Mouse (Mus musculus) forebrain, postnatal 0 days (tissue): ENCODE measurements around the gene Tnfsf13. TPM values are rescaled to one million over a fixed set of nuclear protein-coding genes. Genes with fewer than 3 reads are reported as not detected.

Experiments used
- ATAC-seq: fragments of 200-750 bp; cut with Nextera tagmentation; 2 replicates; pipeline ENCODE4 v1.8.0; 2017; ENCODE audit warnings: mild to moderate bottlenecking, moderate library complexity
- DNase-seq: peaks from one replicate; pipeline ENCODE4 v3.0.0-alpha.2; 2015
- H3K27ac ChIP-seq: fragments of 300-500 bp; sonication (generic); 2 replicates; pipeline ENCODE4 v1.5.1; 2014; ENCODE audit warnings: low read depth, mild to moderate bottlenecking, antibody characterized with exemption, low read length, moderate library complexity, mixed read lengths
- H3K27me3 ChIP-seq: fragments of 300-500 bp; sonication (generic); 2 replicates; pipeline ENCODE4 v1.6.1; 2014; ENCODE audit warnings: mild to moderate bottlenecking, low read length, mixed read lengths; ENCODE audit not compliant: insufficient read depth
- H3K36me3 ChIP-seq: fragments of 300-500 bp; sonication (generic); 2 replicates; pipeline ENCODE4 v1.6.1; 2014; ENCODE audit warnings: mild to moderate bottlenecking, moderate library complexity; ENCODE audit not compliant: insufficient read depth
- H3K4me1 ChIP-seq: fragments of 300-500 bp; sonication (generic); 2 replicates; pipeline ENCODE4 v1.6.1; 2014; ENCODE audit warnings: antibody characterized with exemption; ENCODE audit not compliant: insufficient read depth
- H3K4me2 ChIP-seq: fragments of 300-500 bp; sonication (generic); 2 replicates; pipeline ENCODE4 v1.6.1; 2014; ENCODE audit warnings: low read depth, mild to moderate bottlenecking, moderate library complexity
- H3K4me3 ChIP-seq: fragments of 300-500 bp; sonication (generic); 2 replicates; pipeline ENCODE4 v1.5.1; 2014; ENCODE audit warnings: low read depth, low read length, mixed read lengths
- H3K9ac ChIP-seq: fragments of 300-500 bp; sonication (generic); 2 replicates; pipeline ENCODE4 v1.6.1; 2014; ENCODE audit warnings: mild to moderate bottlenecking
- H3K9me3 ChIP-seq: fragments of 300-500 bp; sonication (generic); 2 replicates; pipeline ENCODE4 v1.6.1; 2016; ENCODE audit warnings: low read length
- CTCF ChIP-seq: sonication (generic); IDR thresholded peaks from 2 replicates; pipeline ENCODE4 v1.5.1; 2016; ENCODE audit warnings: antibody characterized with exemption, control low read depth, low read depth
- WGBS: fragments of 180-500 bp; shearing (Covaris S2); extraction: QIAGEN DNeasy Blood & Tissue Kit; methylation state at CpG from one replicate; pipeline ENCODE4 v1.1.7; 2014; 5-methylcytosine and 5-hydroxymethylcytosine counted together
- polyA plus RNA-seq: library from polyadenylated mRNA; unstranded; fragments of >200 nt; fragmentation: Nextera tagmentation; extraction: Ambion mirVana; gene quantifications from 2 replicates; pipeline ENCODE4 v1.2.1, GENCODE M21; 2015
- total RNA-seq: library from RNA; depleted of rRNA; stranded (reverse); fragments of >200 nt; gene quantifications from 2 replicates; pipeline ENCODE4 v1.2.3, GENCODE M21; 2014

Gene Tnfsf13
- total and polyA plus RNA-seq, 2 experiments from 2014 or later = 0.61 TPM; not detected in 1

- H3K27ac ChIP-seq = peak within 1 kb of the TSS; percentile 97
- H3K4me1 ChIP-seq = peaks cover 4% of the 10 kb centered on the region
- no peaks in the 10 kb centered on the region for H3K27me3 ChIP-seq
- DNase-seq (peak; percentile 99), ATAC-seq (peak; percentile 97)
- H3K9ac ChIP-seq = peak within 1 kb of the TSS; percentile 70
- TF ChIP-seq CTCF = peak; percentile 71
- H3K36me3 ChIP-seq = peaks cover 52% of the 10 kb centered on the region
- H3K4me2 ChIP-seq = peak within 1 kb of the TSS; percentile 48
- H3K9me3 ChIP-seq = no peaks in the 10 kb centered on the region
- H3K4me3 ChIP-seq = peak within 1 kb of the TSS; percentile 55
- WGBS = 1% methylated on average over 48 of the region's 48 CpGs
Measured at GRCm38 (mm10) chr11:69662213-69662966, 23.2 kb downstream of the Tnfsf13 start, which contains the start of gene Mpdu1. Gene Mpdu1, minus strand, starts transcription at chr11:69662642.

DNA sequence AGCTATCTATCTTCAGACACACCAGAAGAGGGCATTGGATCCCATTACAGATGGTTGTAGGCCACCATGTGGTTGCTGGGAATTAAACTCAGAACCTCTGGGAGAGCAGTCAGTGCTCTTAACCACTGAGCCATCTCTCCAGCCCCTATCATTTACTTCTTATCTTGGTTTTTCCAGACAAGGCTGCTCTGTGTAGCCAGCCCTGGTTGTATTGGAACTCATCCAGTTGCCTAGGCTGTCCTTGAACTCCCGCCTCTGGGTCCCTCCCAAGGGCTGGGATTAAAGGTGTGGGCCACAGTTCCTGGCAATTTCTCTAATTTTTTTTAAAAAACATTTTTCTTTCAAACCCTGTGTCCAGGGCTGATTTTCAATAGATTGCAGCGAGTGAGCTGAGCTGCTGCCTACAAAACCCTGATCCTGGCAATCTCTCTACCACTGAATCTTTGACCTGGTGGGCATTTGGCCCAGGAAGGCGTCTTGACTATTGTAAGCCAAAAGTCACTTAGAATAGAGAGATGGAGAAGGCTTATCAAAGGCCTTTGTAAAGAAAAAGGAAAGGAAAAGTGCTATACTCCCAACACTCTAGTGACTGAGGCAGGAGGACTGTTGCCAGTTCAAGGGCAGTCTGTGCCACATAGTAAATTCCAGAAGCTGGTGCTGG, 24.2 kb downstream of the Tnfsf13 start:
- 66% methylated on average over 3 of the region's 3 CpGs for WGBS
- no peak overlapping the region for H3K27ac ChIP-seq
- ATAC-seq = no peak

GRCm38 (mm10) chr11:69657462-69657881, 28.1 kb downstream of the Tnfsf13 start:
- Histone ChIP-seq H3K4me1 (peaks cover 4% of the 10 kb centered on the region; the same call in 1 of the 2 replicates), H3K4me2 (no peak overlapping the region), H3K27me3 (no peaks in the 10 kb centered on the region), H3K36me3 (peaks cover 45% of the 10 kb centered on the region), H3K9ac (no peak overlapping the region), H3K4me3 (no peak overlapping the region), H3K9me3 (no peaks in the 10 kb centered on the region), H3K27ac (no peak overlapping the region)
- no peak for TF ChIP-seq CTCF
- DNase-seq (no peak), ATAC-seq (no peak)
- 85% methylated on average over 15 of the region's 15 CpGs for WGBS

More for the DNA sequence above, 24.2 kb downstream of the Tnfsf13 start:
- Histone ChIP-seq H3K4me1 (peaks cover 4% of the 10 kb centered on the region), H3K4me2 (peak overlapping the region; percentile 48), H3K9me3 (no peaks in the 10 kb centered on the region), H3K27me3 (no peaks in the 10 kb centered on the region), H3K9ac (0 out of 2 replicates have a peak overlapping the region, but pooled peaks have one; percentile 70), H3K36me3 (peaks cover 53% of the 10 kb centered on the region), H3K4me3 (peak overlapping the region; percentile 55)
- no peak for TF ChIP-seq CTCF
- no peak for DNase-seq

- Histone ChIP-seq H3K9me3 (no peaks in the 10 kb centered on the region), H3K36me3 (peaks cover 51% of the 10 kb centered on the region), H3K9ac (no peak overlapping the region), H3K4me1 (peaks cover 4% of the 10 kb centered on the region; the same call in 1 of the 2 replicates), H3K4me3 (no peak overlapping the region), H3K4me2 (no peak overlapping the region), H3K27me3 (no peaks in the 10 kb centered on the region), H3K27ac (no peak overlapping the region)
- 80% methylated on average over 10 of the region's 10 CpGs for WGBS
- TF ChIP-seq CTCF = peak; percentile 83
- DNase-seq (peak; percentile 83), ATAC-seq (peak; percentile 46; the same call in 1 of the 2 replicates)
Measured at GRCm38 (mm10) chr11:69656617-69657461, 28.7 kb downstream of the Tnfsf13 start.

DNA sequence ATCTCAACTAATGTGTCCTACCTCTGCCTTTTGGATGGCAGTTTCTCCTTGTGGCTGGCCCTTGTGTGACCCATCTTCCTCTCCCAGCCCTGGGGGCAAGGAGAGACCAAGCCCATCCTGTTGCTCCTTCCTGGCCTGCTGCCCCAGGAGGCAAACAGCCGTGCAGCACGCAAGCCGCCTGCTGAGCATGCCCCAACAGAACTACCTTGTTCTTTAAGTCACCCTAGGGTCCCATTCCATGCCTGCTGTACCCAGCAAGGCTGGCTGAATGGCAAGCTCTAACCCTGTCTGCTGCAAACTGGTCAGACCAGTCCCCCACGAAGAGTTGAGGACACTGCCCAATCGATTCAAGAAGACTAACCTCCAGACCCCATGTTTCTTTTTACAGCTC, 29.5 kb downstream of the Tnfsf13 start:
- Histone ChIP-seq H3K4me1 (no peaks in the 10 kb centered on the region), H3K4me2 (no peak overlapping the region), H3K9me3 (no peaks in the 10 kb centered on the region), H3K9ac (no peak overlapping the region), H3K27ac (no peak overlapping the region), H3K36me3 (peaks cover 59% of the 10 kb centered on the region), H3K27me3 (no peaks in the 10 kb centered on the region), H3K4me3 (no peak overlapping the region)
- WGBS = 83% methylated on average over 5 of the region's 5 CpGs
- ATAC-seq (no peak), DNase-seq (no peak)
- no peak for TF ChIP-seq CTCF

GRCm38 (mm10) chr11:69655264-69656064, 30.1 kb downstream of the Tnfsf13 start, which contains the start of gene Sox15:
Gene Sox15, plus strand, starts transcription at chr11:69655314.
- no peaks in the 10 kb centered on the region for H3K27me3 ChIP-seq
- WGBS = 22% methylated on average over 34 of the region's 34 CpGs
- no peaks in the 10 kb centered on the region for H3K4me1 ChIP-seq
- H3K27ac ChIP-seq = no peak within 1 kb of the TSS
- DNase-seq (peak; percentile 86), ATAC-seq (peak; percentile 80)
- TF ChIP-seq CTCF = peak; percentile 84
- peaks cover 65% of the 10 kb centered on the region for H3K36me3 ChIP-seq
- H3K4me3 ChIP-seq = no peak within 1 kb of the TSS
- no peaks in the 10 kb centered on the region for H3K9me3 ChIP-seq
- H3K9ac ChIP-seq = no peak within 1 kb of the TSS; the same call in 1 of the 2 replicates
- H3K4me2 ChIP-seq = no peak within 1 kb of the TSS
